Mouse (Mus musculus) right cerebral cortex, postnatal 14 days (tissue): ENCODE data around the gene 4930503E14Rik.
"Not testable (repeated sequence)": the region's sequence is repeated elsewhere in the genome, so short reads cannot be mapped to it uniquely, and the experiment has no call there.

Experiments used
- DNase-seq: peaks from one replicate; pipeline ENCODE4 v3.0.0; 2022

4930503E14Rik gene

DNA sequence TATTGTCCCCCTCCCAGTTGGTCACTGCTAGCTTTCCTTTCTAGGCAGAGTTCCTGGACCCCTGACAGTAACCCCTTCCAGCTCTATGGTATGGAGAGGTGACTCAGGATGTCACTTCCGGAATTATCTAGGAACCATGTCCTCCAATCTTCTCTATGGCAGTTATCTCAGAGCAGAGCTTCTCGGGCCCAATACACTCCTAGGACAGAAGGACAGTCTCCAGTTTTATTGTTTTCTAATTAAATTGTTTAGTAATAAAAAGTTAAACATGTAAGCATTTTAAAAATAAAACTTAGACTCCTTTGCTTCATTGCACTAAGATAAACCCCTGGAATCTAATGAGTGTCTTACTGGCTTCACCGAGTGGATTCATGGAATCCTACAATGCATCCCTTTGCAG is at the start of gene 4930503E14Rik:
Gene 4930503E14Rik (minus strand): TSS at position 101 of the 400 bp plus-strand sequence.
- not testable (repeated sequence) for DNase-seq

DNA sequence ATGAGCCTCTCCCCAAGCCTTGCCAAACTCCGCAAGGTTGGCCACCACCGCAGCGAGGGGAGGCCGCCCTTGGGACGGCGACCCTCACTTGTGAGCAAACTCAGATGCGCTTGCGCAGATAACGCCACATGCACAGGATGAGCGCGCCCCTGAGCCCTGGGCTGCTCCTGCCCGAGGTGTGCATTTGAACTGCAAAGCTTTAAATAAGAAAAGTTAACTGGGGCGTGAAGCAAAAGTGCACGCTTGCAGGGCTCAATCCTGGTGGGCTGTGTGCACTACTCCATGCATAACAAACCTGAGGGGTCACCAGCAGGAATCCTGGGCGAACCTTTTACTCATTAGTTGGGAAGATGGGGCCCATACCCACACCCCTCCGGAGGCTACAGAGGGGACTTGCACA is 35.0 kb upstream of the 4930503E14Rik start:
- no peak for DNase-seq

DNA sequence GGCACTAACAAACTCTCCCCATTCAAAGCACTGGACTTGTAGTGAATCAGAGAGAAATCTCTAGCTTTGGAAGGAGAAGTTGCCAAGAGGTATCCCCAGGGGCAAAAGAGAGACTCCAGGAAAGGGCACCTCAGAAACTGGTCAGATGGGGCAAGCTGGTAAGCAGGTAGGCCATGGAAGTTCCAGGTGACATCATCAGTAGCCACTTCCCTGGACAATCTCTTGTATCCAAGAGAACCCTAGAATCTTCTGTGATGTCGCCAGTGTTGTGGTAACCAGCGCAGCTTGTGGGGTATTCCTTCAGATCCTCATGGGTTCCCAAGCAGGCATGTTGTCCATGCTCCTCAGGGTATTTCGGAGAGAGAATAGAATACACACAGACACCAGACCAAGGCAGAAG is 15.7 kb downstream of the 4930503E14Rik start, which contains the start of gene Gm8212:
Gene Gm8212 (plus strand): TSS at position 301 of the 400 bp plus-strand sequence.
- DNase-seq, result not testable (repeated sequence)

DNA sequence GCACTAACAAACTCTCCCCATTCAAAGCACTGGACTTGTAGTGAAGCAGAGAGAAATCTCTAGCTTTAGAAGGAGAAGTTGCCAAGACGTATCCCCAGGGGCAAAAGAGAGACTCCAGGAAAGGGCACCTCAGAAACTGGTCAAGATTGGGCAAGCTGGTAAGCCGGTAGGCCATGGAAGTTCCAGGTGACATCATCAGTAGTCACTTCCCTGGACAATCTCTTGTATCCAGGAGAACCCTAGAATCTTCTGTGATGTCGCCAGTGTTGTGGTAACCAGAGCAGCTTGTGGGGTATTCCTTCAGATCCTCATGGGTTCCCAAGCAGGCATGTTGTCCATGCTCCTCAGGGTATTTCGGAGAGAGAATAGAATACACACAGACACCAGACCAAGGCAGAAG is 89.5 kb downstream of the 4930503E14Rik start, which contains the start of gene Gm3327:
Gene Gm3327 (plus strand): TSS at position 301 of the 400 bp plus-strand sequence.
- DNase-seq, result not testable (repeated sequence)
